Mouse (Mus musculus) testis, postnatal 14 days (tissue): ENCODE data around the gene Kcnip1.

ENCODE experiments used
- DNase-seq: peaks from one replicate; pipeline ENCODE4 v3.0.0; 2021; ENCODE audit warnings: low spot score

Gene Kcnip1

GRCm38 (mm10) chr11:33827085-33827828 is 165.7 kb downstream of the Kcnip1 start:
- no peak for DNase-seq

GRCm38 (mm10) chr11:33824739-33825138 is 168.2 kb downstream of the Kcnip1 start:
- DNase-seq: no peak

- DNase-seq: no peak
Measured at GRCm38 (mm10) chr11:33821331-33821730, 171.6 kb downstream of the Kcnip1 start.

- DNase-seq: no peak
Measured at GRCm38 (mm10) chr11:33820876-33821275, 172.1 kb downstream of the Kcnip1 start.

GRCm38 (mm10) chr11:33818861-33819503 is 174.0 kb downstream of the Kcnip1 start:
- DNase-seq: no peak

GRCm38 (mm10) chr11:33816020-33816419 is 176.9 kb downstream of the Kcnip1 start:
- DNase-seq: no peak

GRCm38 (mm10) chr11:33810105-33810504 is 182.8 kb downstream of the Kcnip1 start:
- DNase-seq: no peak

GRCm38 (mm10) chr11:33803093-33803492 is 189.9 kb downstream of the Kcnip1 start:
- no peak for DNase-seq

GRCm38 (mm10) chr11:33800436-33801088 is 192.4 kb downstream of the Kcnip1 start:
- DNase-seq: no peak

- no peak for DNase-seq
Measured at GRCm38 (mm10) chr11:33799933-33800332, 193.0 kb downstream of the Kcnip1 start.

GRCm38 (mm10) chr11:33798094-33798648 is 194.8 kb downstream of the Kcnip1 start:
- no peak for DNase-seq

- DNase-seq: peak; percentile 23
Measured at GRCm38 (mm10) chr11:33787362-33787761, 205.6 kb downstream of the Kcnip1 start.

- no peak for DNase-seq
Measured at GRCm38 (mm10) chr11:33786572-33786971, 206.4 kb downstream of the Kcnip1 start.

- DNase-seq: no peak
Measured at GRCm38 (mm10) chr11:33781561-33781971, 211.4 kb downstream of the Kcnip1 start.

- no peak for DNase-seq
Measured at GRCm38 (mm10) chr11:33780263-33780662, 212.7 kb downstream of the Kcnip1 start.

- DNase-seq: no peak
Measured at GRCm38 (mm10) chr11:33772615-33773141, 220.3 kb downstream of the Kcnip1 start.

- DNase-seq: no peak
Measured at GRCm38 (mm10) chr11:33772043-33772442, 220.9 kb downstream of the Kcnip1 start.

- DNase-seq: no peak
Measured at GRCm38 (mm10) chr11:33766976-33767938, 225.7 kb downstream of the Kcnip1 start.

GRCm38 (mm10) chr11:33761201-33761755 is 231.7 kb downstream of the Kcnip1 start:
- no peak for DNase-seq

- no peak for DNase-seq
Measured at GRCm38 (mm10) chr11:33756624-33757023, 236.3 kb downstream of the Kcnip1 start.

- no peak for DNase-seq
Measured at GRCm38 (mm10) chr11:33752431-33752873, 240.5 kb downstream of the Kcnip1 start.
